Mouse (Mus musculus): ENCODE measurements at regions not wholly inside any gene's neighbourhood (a gene's known extent, or its start where the extent isn't known, plus 50 kb on each side); places are given as distances from the start of the nearest gene placed in this dataset.

DNA sequence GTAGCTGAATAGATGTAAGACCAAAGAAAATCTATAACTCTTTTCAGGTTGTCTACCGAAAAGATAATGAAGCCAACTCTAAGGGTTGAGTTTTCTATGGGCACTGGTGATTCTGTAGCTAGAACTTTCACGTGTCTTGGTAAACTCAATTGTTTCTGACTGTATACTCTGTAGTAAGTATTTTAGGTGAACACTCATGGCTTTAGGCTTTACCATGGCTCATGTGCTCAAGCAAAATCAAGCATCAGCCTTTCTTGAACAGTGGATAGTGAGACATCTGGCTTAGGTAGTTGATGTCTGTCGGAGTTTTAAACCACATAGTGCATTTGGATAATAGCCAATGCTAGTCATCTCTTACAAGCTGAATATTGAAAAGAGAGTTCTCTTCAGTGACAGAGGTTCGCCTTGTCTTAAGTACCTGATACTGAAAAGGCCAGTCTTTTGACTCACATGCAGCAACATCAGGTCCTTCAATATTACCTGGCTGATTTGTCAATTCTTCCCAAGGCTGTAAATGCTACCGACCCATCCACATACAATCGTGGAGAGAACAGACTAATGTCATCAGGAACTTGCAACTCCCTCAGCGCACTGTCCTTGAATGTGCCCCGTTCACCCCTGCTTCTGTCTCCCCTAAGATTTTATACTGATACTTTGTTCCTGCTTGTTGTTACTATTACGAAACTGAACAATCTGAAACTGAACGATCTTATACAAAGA, 57.1 kb upstream of the Gpc5 start:
- Histone ChIP-seq H3K27me3 (ENCODE audit: control insufficient read depth, insufficient read depth, low read length) (0 out of 2 replicates have a peak, but pooled peaks cover 3% of the 10 kb centered on the region), H3K36me3 (ENCODE audit: control insufficient read depth, insufficient read depth, low read length) (no peaks in the 10 kb centered on the region), H3K4me3 (ENCODE audit: low read length) (no peak overlapping the region), H3K27ac (ENCODE audit: low read depth, low read length) (no peak overlapping the region), H3K4me1 (ENCODE audit: control insufficient read depth, insufficient read depth, low read length) (no peaks in the 10 kb centered on the region), H3K9me3 (ENCODE audit: control insufficient read depth, low read length) (no peaks in the 10 kb centered on the region), H3K9ac (ENCODE audit: low read depth, low read length) (no peak overlapping the region), H3K4me2 (replicated peaks; ENCODE audit: low read depth, low read length) (no peak overlapping the region)
- no peak for ATAC-seq (ENCODE audit: low FRiP score, low TSS enrichment)
- WGBS, result 90% methylated on average over 10 of the region's 10 CpGs

- no peak for ATAC-seq (ENCODE audit: low FRiP score, low TSS enrichment)
- Histone ChIP-seq H3K27ac (ENCODE audit: low read depth, low read length) (no peak overlapping the region), H3K4me3 (ENCODE audit: low read length) (no peak overlapping the region), H3K4me2 (replicated peaks; ENCODE audit: low read depth, low read length) (no peak overlapping the region), H3K36me3 (ENCODE audit: control insufficient read depth, insufficient read depth, low read length) (no peaks in the 10 kb centered on the region), H3K9ac (ENCODE audit: low read depth, low read length) (no peak overlapping the region), H3K9me3 (ENCODE audit: control insufficient read depth, low read length) (no peaks in the 10 kb centered on the region), H3K27me3 (ENCODE audit: control insufficient read depth, insufficient read depth, low read length) (0 out of 2 replicates have a peak, but pooled peaks cover 3% of the 10 kb centered on the region), H3K4me1 (ENCODE audit: control insufficient read depth, insufficient read depth, low read length) (no peaks in the 10 kb centered on the region)
- 26% methylated on average over 5 of the region's 5 CpGs for WGBS
These were observed 54.8 kb upstream of the Gpc5 start for GRCm38 (mm10) chr14:115037086-115037793.

GRCm38 (mm10) chr14:115038788-115039187, 53.2 kb upstream of the Gpc5 start:
- no peak for ATAC-seq (ENCODE audit: low FRiP score, low TSS enrichment)
- H3K36me3 ChIP-seq (ENCODE audit: control insufficient read depth, insufficient read depth, low read length), result peaks cover 12% of the 10 kb centered on the region
- H3K4me3 ChIP-seq (ENCODE audit: low read length), result no peak overlapping the region
- H3K4me1 ChIP-seq (ENCODE audit: control insufficient read depth, insufficient read depth, low read length), result peaks cover 4% of the 10 kb centered on the region; the same call in 1 of the 2 replicates
- 0 out of 2 replicates have a peak, but pooled peaks cover 3% of the 10 kb centered on the region for H3K27me3 ChIP-seq (ENCODE audit: control insufficient read depth, insufficient read depth, low read length)
- no peak overlapping the region for H3K4me2 ChIP-seq (replicated peaks; ENCODE audit: low read depth, low read length)
- H3K9ac ChIP-seq (ENCODE audit: low read depth, low read length), result no peak overlapping the region
- H3K9me3 ChIP-seq (ENCODE audit: control insufficient read depth, low read length), result no peaks in the 10 kb centered on the region
- WGBS, result 82% methylated on average over 5 of the region's 5 CpGs
- H3K27ac ChIP-seq (ENCODE audit: low read depth, low read length), result no peak overlapping the region

GRCm38 (mm10) chr14:115039524-115039923, 52.5 kb upstream of the Gpc5 start:
- Histone ChIP-seq H3K4me3 (ENCODE audit: low read length) (no peak overlapping the region), H3K4me2 (replicated peaks; ENCODE audit: low read depth, low read length) (no peak overlapping the region), H3K36me3 (ENCODE audit: control insufficient read depth, insufficient read depth, low read length) (peaks cover 20% of the 10 kb centered on the region), H3K27ac (ENCODE audit: low read depth, low read length) (no peak overlapping the region), H3K27me3 (ENCODE audit: control insufficient read depth, insufficient read depth, low read length) (0 out of 2 replicates have a peak, but pooled peaks cover 3% of the 10 kb centered on the region), H3K9me3 (ENCODE audit: control insufficient read depth, low read length) (no peaks in the 10 kb centered on the region), H3K4me1 (ENCODE audit: control insufficient read depth, insufficient read depth, low read length) (peaks cover 10% of the 10 kb centered on the region; the same call in 1 of the 2 replicates), H3K9ac (ENCODE audit: low read depth, low read length) (no peak overlapping the region)
- WGBS, result 78% methylated on average over 5 of the region's 5 CpGs
- no peak for ATAC-seq (ENCODE audit: low FRiP score, low TSS enrichment)

GRCm38 (mm10) chr14:115040091-115040571, 51.9 kb upstream of the Gpc5 start:
- H3K27me3 ChIP-seq (ENCODE audit: control insufficient read depth, insufficient read depth, low read length), result 0 out of 2 replicates have a peak, but pooled peaks cover 3% of the 10 kb centered on the region
- peak overlapping the region; percentile 93 for H3K4me2 ChIP-seq (replicated peaks; ENCODE audit: low read depth, low read length)
- H3K4me3 ChIP-seq (ENCODE audit: low read length), result peak overlapping the region; percentile 90
- no peaks in the 10 kb centered on the region for H3K9me3 ChIP-seq (ENCODE audit: control insufficient read depth, low read length)
- H3K27ac ChIP-seq (ENCODE audit: low read depth, low read length), result no peak overlapping the region
- H3K36me3 ChIP-seq (ENCODE audit: control insufficient read depth, insufficient read depth, low read length), result peaks cover 26% of the 10 kb centered on the region
- peaks cover 10% of the 10 kb centered on the region for H3K4me1 ChIP-seq (ENCODE audit: control insufficient read depth, insufficient read depth, low read length)
- peak overlapping the region; percentile 100 for H3K9ac ChIP-seq (ENCODE audit: low read depth, low read length)
- peak; percentile 28 for ATAC-seq (ENCODE audit: low FRiP score, low TSS enrichment)
- WGBS, result 2% methylated on average over 29 of the region's 30 CpGs

DNA sequence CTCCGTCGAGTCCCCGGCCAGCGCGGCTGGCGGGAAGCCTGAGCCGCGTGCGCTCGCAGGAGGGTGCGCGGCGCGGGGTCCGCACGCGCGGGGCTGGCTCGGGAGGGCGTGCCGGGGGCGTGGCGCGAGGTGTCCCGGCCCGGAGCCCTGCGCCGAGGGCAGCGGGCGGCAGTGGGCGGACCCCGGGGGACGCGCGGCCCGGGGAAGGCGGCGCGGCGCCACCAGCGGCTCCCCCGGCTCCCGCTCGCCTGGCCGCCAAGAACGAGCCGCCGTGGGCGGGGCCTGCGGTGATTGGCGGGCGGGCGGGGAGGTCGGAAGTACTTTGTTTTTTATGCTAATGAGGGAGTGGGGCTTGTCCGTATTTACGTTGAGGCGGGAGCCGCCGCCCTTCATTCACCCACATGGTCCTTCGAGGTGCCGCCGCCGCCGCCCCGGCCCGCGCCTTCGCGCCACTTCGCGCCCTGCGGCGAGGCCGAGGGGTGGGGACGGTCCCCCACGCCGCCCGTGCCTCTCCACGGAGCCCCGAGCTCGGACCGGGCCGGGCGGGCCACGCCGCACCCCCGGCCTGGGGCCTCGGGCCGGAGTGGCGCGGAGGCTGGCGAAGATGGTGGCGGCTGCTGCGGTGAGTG, 51.3 kb upstream of the Gpc5 start:
- H3K27me3 ChIP-seq (ENCODE audit: control insufficient read depth, insufficient read depth, low read length), result 0 out of 2 replicates have a peak, but pooled peaks cover 3% of the 10 kb centered on the region
- ATAC-seq (ENCODE audit: low FRiP score, low TSS enrichment), result peak; percentile 90
- peaks cover 10% of the 10 kb centered on the region for H3K4me1 ChIP-seq (ENCODE audit: control insufficient read depth, insufficient read depth, low read length)
- peak overlapping the region; percentile 93 for H3K4me2 ChIP-seq (replicated peaks; ENCODE audit: low read depth, low read length)
- under 1% methylated on average over 69 of the region's 94 CpGs for WGBS
- no peaks in the 10 kb centered on the region for H3K9me3 ChIP-seq (ENCODE audit: control insufficient read depth, low read length)
- peak overlapping the region; percentile 100 for H3K9ac ChIP-seq (ENCODE audit: low read depth, low read length)
- H3K4me3 ChIP-seq (ENCODE audit: low read length), result peak overlapping the region; percentile 90
- peak overlapping the region; percentile 95 for H3K27ac ChIP-seq (ENCODE audit: low read depth, low read length)
- H3K36me3 ChIP-seq (ENCODE audit: control insufficient read depth, insufficient read depth, low read length), result peaks cover 31% of the 10 kb centered on the region

GRCm38 (mm10) chr14:115041336-115042054, 50.5 kb upstream of the Gpc5 start:
- Histone ChIP-seq H3K27me3 (ENCODE audit: control insufficient read depth, insufficient read depth, low read length) (0 out of 2 replicates have a peak, but pooled peaks cover 3% of the 10 kb centered on the region), H3K36me3 (ENCODE audit: control insufficient read depth, insufficient read depth, low read length) (peaks cover 39% of the 10 kb centered on the region), H3K9ac (ENCODE audit: low read depth, low read length) (peak overlapping the region; percentile 100), H3K4me1 (ENCODE audit: control insufficient read depth, insufficient read depth, low read length) (peaks cover 10% of the 10 kb centered on the region), H3K27ac (ENCODE audit: low read depth, low read length) (peak overlapping the region; percentile 95), H3K4me2 (replicated peaks; ENCODE audit: low read depth, low read length) (peak overlapping the region; percentile 93), H3K4me3 (ENCODE audit: low read length) (peak overlapping the region; percentile 90), H3K9me3 (ENCODE audit: control insufficient read depth, low read length) (no peaks in the 10 kb centered on the region)
- ATAC-seq (ENCODE audit: low FRiP score, low TSS enrichment), result peak; percentile 50
- WGBS, result 0% methylated on average over 11 of the region's 126 CpGs

DNA sequence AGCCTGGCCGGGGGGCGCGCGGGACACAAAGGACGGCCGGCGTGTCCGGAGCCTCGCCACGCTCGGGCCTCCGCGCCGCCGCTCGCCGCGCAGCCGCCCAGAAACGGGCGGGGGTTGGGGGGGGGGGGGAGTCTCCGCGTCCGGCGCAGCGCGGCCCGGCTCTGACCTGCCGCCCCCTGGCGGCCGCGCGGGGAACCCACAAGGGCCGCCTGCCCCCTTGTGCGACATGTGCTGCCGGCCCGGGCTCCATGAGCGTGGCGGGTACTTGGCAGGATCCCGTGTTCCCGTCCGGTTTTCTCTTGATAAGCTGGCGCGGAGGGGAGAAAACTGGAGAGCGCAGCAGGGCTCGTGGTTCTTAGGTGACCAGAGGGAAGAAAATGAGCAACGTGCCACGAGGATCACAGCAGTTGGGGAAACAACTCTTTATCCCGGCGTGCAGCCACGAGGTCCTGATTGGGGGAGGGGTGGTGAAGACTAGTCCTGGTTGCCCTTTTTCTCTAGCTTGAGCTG, 49.9 kb upstream of the Gpc5 start:
- ATAC-seq (ENCODE audit: low FRiP score, low TSS enrichment), result peak; percentile 79
- WGBS, result 0% methylated on average over 17 of the region's 51 CpGs
- H3K27ac ChIP-seq (ENCODE audit: low read depth, low read length), result peak overlapping the region; percentile 85

More for the DNA sequence above, 49.9 kb upstream of the Gpc5 start:
- peak overlapping the region; percentile 100 for H3K9ac ChIP-seq (ENCODE audit: low read depth, low read length)
- no peaks in the 10 kb centered on the region for H3K9me3 ChIP-seq (ENCODE audit: control insufficient read depth, low read length)
- peaks cover 10% of the 10 kb centered on the region for H3K4me1 ChIP-seq (ENCODE audit: control insufficient read depth, insufficient read depth, low read length)
- 0 out of 2 replicates have a peak, but pooled peaks cover 3% of the 10 kb centered on the region for H3K27me3 ChIP-seq (ENCODE audit: control insufficient read depth, insufficient read depth, low read length)
- H3K4me2 ChIP-seq (replicated peaks; ENCODE audit: low read depth, low read length), result peak overlapping the region; percentile 61
- H3K36me3 ChIP-seq (ENCODE audit: control insufficient read depth, insufficient read depth, low read length), result peaks cover 45% of the 10 kb centered on the region
- peak overlapping the region; percentile 90 for H3K4me3 ChIP-seq (ENCODE audit: low read length)

All from kidney, embryonic 14.5 days (tissue).